Comparison of ENCODE assay signal across 21 mouse cellular contexts in genomic region chr6:93041041-93041440, GRCm38 (mm10).
DNase-seq lines count a peak whose midpoint lies in the region; ATAC-seq and TF ChIP-seq lines count a peak whose summit lies in the region.
"Had no signal": no experiment of that assay in that cellular context is flagged by ENCODE, and none has a peak within 500 bp of the region (broad histone marks: within the 10 kb centered on the region; RNA-seq: fewer than 3 reads in every experiment).

No protein-coding gene starts in this region.

- no peak for ATAC-seq in lung, postnatal 0 days
- ATAC-seq: forebrain, embryonic 16.5 days; hindbrain, postnatal 0 days had no signal

- peaks cover 5% of the 10 kb centered on the region; the same call in 1 of the 2 replicates for H3K9me3 ChIP-seq in lung, postnatal 0 days (ENCODE audit: low read length)
- H3K9me3 ChIP-seq: embryonic facial prominence, embryonic 12.5 days; forebrain, embryonic 12.5 days; heart, embryonic 10.5 days had no signal

- H3K9ac ChIP-seq in lung, postnatal 0 days (replicated peaks; ENCODE audit: low read depth): no peak overlapping the region
- H3K9ac ChIP-seq: embryonic facial prominence, embryonic 12.5 days; forebrain, embryonic 12.5 days; hindbrain, embryonic 12.5 days had no signal

- H3K4me3 ChIP-seq in lung, postnatal 0 days (ENCODE audit: low read depth, low read length): no peak overlapping the region
- H3K4me3 ChIP-seq: embryonic facial prominence, embryonic 12.5 days; forebrain, embryonic 12.5 days; heart, embryonic 10.5 days; hindbrain, embryonic 12.5 days had no signal

- 47% methylated on average over 3 of the region's 3 CpGs for WGBS in lung, postnatal 0 days

- no peaks in the 10 kb centered on the region for H3K27me3 ChIP-seq in lung, postnatal 0 days (replicated peaks; ENCODE audit: insufficient read depth, low read length)
- H3K27me3 ChIP-seq: CH12.LX; embryonic facial prominence, embryonic 12.5 days; forebrain, embryonic 12.5 days; hindbrain, embryonic 12.5 days had no signal

- TF ChIP-seq EP300 in lung, postnatal 0 days (IDR thresholded peaks at IDR 0.05): 0 out of 2 replicates have a peak, but pooled peaks have one; percentile 21

- no peak overlapping the region for H3K27ac ChIP-seq in lung, postnatal 0 days (ENCODE audit: low read length)
- H3K27ac ChIP-seq: embryonic facial prominence, embryonic 12.5 days; forebrain, embryonic 12.5 days; heart, embryonic 10.5 days; hindbrain, embryonic 12.5 days; hindbrain, postnatal 0 days had no signal

- no peak overlapping the region for H3K4me2 ChIP-seq in lung, postnatal 0 days (replicated peaks; ENCODE audit: low read depth, low read length)
- H3K4me2 ChIP-seq: embryonic facial prominence, embryonic 12.5 days; forebrain, embryonic 12.5 days; hindbrain, embryonic 12.5 days had no signal

- TF ChIP-seq CTCF in lung, postnatal 0 days (IDR thresholded peaks at IDR 0.05): no peak

- H3K36me3 ChIP-seq in lung, postnatal 0 days (ENCODE audit: insufficient read depth, low read length): no peaks in the 10 kb centered on the region
- H3K36me3 ChIP-seq: embryonic facial prominence, embryonic 12.5 days; forebrain, embryonic 12.5 days; heart, embryonic 10.5 days; hindbrain, embryonic 12.5 days had no signal

- no peaks in the 10 kb centered on the region for H3K4me1 ChIP-seq in lung, postnatal 0 days (ENCODE audit: insufficient read depth, low read depth, low read length)
- H3K4me1 ChIP-seq: embryonic facial prominence, embryonic 12.5 days; hindbrain, embryonic 12.5 days had no signal

- peak; percentile 16 for DNase-seq in adrenal gland, postnatal 10 days
- no peak for DNase-seq in adrenal gland, postnatal 4 days (ENCODE audit: low spot score in 2 of 2)
- peak; percentile 48 for DNase-seq in lung, postnatal 0 days (ENCODE audit: low spot score)
- DNase-seq in lung, postnatal 25 days (ENCODE audit: low spot score): no peak
- peak; percentile 54 for DNase-seq in Muller cell, postnatal 12 days (ENCODE audit: inconsistent ontology term)
- DNase-seq in urinary bladder, postnatal 14 days (ENCODE audit: low spot score): no peak
- no peak for DNase-seq in thymus, adult 18-20 months
- DNase-seq: cerebellum, adult 11 months; cerebellum, adult 8-10 months; cerebellum, postnatal 25 days; gastrocnemius, postnatal 10 days; heart, adult 18-20 months; heart, postnatal 10 days; heart, postnatal 4 days had no signal

Comparison
In these comparisons a context has a peak if more than half of its experiments do, and no peak if none do; other contexts are left out.
1. DNase-seq: peak in adrenal gland, postnatal 10 days (single experiment), lung, postnatal 0 days (single experiment) and Muller cell, postnatal 12 days (single experiment); none in adrenal gland, postnatal 4 days (0 of 2), lung, postnatal 25 days (single experiment), urinary bladder, postnatal 14 days (single experiment) and thymus, adult 18-20 months (0 of 2).